Mouse (Mus musculus): Measurements from ENCODE around the gene Sult5a1. TPM values are rescaled to one million over a fixed set of nuclear protein-coding genes. Genes with fewer than 3 reads are reported as not detected.

The Sult5a1 gene
- polyA plus RNA-seq (2014; fragmentation: Illumina TruSeq; extraction: RNeasy Lipid Tissue Mini Kit (QIAGEN cat#74804); ENCODE audit: low replicate concordance) = not detected

GRCm38 (mm10) chr8:123157888-123158465 is at the start of gene Sult5a1:
Sult5a1 (minus strand) TSS chr8:123158315.

GRCm38 (mm10) chr8:123185566-123186409 is 27.7 kb upstream of the Sult5a1 start, which contains the start of gene Dpep1:
Dpep1 (plus strand) TSS chr8:123186242.

DNA sequence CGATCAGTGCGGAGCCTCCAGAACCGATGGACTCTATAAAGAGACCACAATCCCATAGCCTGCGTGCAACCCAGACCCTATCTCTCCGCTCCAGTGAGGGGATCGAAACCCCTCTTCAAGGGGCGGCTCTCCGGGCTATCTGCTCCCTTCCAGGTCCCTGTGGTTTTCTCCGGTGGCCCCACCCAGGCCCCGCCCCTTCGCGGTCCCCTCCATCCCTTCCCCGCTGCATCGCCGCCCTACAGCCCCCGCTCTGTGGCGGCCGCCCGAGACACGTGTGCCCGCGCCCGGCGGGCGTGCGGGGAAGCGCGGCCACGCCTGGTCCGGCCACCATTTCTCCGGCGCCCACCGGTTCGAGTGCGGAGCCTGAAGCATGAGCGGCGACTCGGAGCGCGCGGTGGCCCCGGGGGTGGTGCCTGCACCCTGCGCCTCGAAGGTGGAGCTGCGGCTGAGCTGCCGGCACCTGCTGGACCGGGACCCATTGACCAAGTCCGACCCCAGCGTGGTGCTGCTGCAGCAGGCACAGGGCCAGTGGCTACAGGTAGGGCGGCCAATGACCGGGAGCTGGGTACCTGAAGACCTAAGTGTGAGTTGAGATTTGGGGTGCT is 40.9 kb downstream of the Sult5a1 start, which contains the start of gene Cpne7:
Cpne7 (plus strand) TSS at position 248 of the 605 bp plus-strand sequence.

GRCm38 (mm10) chr8:123101735-123102685 is 56.1 kb downstream of the Sult5a1 start, which contains the start of gene Rpl13:
Rpl13 (plus strand) TSS chr8:123102350.

Other genes with a start within 250 kb of the Sult5a1 start
- gene Ankrd11, start 116.0 kb downstream of the Sult5a1 start, polyA plus RNA-seq (2014; fragmentation: Illumina TruSeq; extraction: RNeasy Lipid Tissue Mini Kit (QIAGEN cat#74804); ENCODE audit: low replicate concordance) = 48.6 TPM
- 21.2 TPM for gene Spg7, start 95.4 kb downstream of the Sult5a1 start, polyA plus RNA-seq (2014; fragmentation: Illumina TruSeq; extraction: RNeasy Lipid Tissue Mini Kit (QIAGEN cat#74804); ENCODE audit: low replicate concordance)
- 16.3 TPM for gene Rpl13, start 56.0 kb downstream of the Sult5a1 start, polyA plus RNA-seq (2014; fragmentation: Illumina TruSeq; extraction: RNeasy Lipid Tissue Mini Kit (QIAGEN cat#74804); ENCODE audit: low replicate concordance)
- gene Cpne7, start 40.9 kb downstream of the Sult5a1 start, polyA plus RNA-seq (2014; fragmentation: Illumina TruSeq; extraction: RNeasy Lipid Tissue Mini Kit (QIAGEN cat#74804); ENCODE audit: low replicate concordance) = not detected
- 22.8 TPM for gene Dpep1, start 27.9 kb upstream of the Sult5a1 start, polyA plus RNA-seq (2014; fragmentation: Illumina TruSeq; extraction: RNeasy Lipid Tissue Mini Kit (QIAGEN cat#74804); ENCODE audit: low replicate concordance)
- 4.3 TPM for gene Chmp1a, start 54.4 kb upstream of the Sult5a1 start, polyA plus RNA-seq (2014; fragmentation: Illumina TruSeq; extraction: RNeasy Lipid Tissue Mini Kit (QIAGEN cat#74804); ENCODE audit: low replicate concordance)
- gene Spata33, start 54.5 kb upstream of the Sult5a1 start, polyA plus RNA-seq (2014; fragmentation: Illumina TruSeq; extraction: RNeasy Lipid Tissue Mini Kit (QIAGEN cat#74804); ENCODE audit: low replicate concordance) = not detected
- gene Cdk10, start 66.5 kb upstream of the Sult5a1 start, polyA plus RNA-seq (2014; fragmentation: Illumina TruSeq; extraction: RNeasy Lipid Tissue Mini Kit (QIAGEN cat#74804); ENCODE audit: low replicate concordance) = 1.6 TPM
- gene Spata2l, start 77.9 kb upstream of the Sult5a1 start, polyA plus RNA-seq (2014; fragmentation: Illumina TruSeq; extraction: RNeasy Lipid Tissue Mini Kit (QIAGEN cat#74804); ENCODE audit: low replicate concordance) = not detected
- gene Zfp276, start 95.9 kb upstream of the Sult5a1 start, polyA plus RNA-seq (2014; fragmentation: Illumina TruSeq; extraction: RNeasy Lipid Tissue Mini Kit (QIAGEN cat#74804); ENCODE audit: low replicate concordance) = 1.4 TPM
- 0.89 TPM for gene Vps9d1, start 96.0 kb upstream of the Sult5a1 start, polyA plus RNA-seq (2014; fragmentation: Illumina TruSeq; extraction: RNeasy Lipid Tissue Mini Kit (QIAGEN cat#74804); ENCODE audit: low replicate concordance)
- gene Fanca, start 160.3 kb upstream of the Sult5a1 start, polyA plus RNA-seq (2014; fragmentation: Illumina TruSeq; extraction: RNeasy Lipid Tissue Mini Kit (QIAGEN cat#74804); ENCODE audit: low replicate concordance) = 0.89 TPM
- gene Spire2, start 174.4 kb upstream of the Sult5a1 start, polyA plus RNA-seq (2014; fragmentation: Illumina TruSeq; extraction: RNeasy Lipid Tissue Mini Kit (QIAGEN cat#74804); ENCODE audit: low replicate concordance) = 0.26 TPM
- 128 TPM for gene Tcf25, start 215.4 kb upstream of the Sult5a1 start, polyA plus RNA-seq (2014; fragmentation: Illumina TruSeq; extraction: RNeasy Lipid Tissue Mini Kit (QIAGEN cat#74804); ENCODE audit: low replicate concordance)
- gene Mc1r, start 248.8 kb upstream of the Sult5a1 start, polyA plus RNA-seq (2014; fragmentation: Illumina TruSeq; extraction: RNeasy Lipid Tissue Mini Kit (QIAGEN cat#74804); ENCODE audit: low replicate concordance) = not detected

Measured in small intestine, adult 10 weeks (tissue).